Mouse (Mus musculus) midbrain, postnatal 0 days (tissue): ENCODE results near the gene D17Wsu92e. TPM values are rescaled to one million over a fixed set of nuclear protein-coding genes. Genes with fewer than 3 reads are reported as not detected.
A peak's percentile ranks its signal among the peaks of the same experiment; 100 is the strongest.

Experiments
- ATAC-seq: fragments of 200-750 bp; cut with Nextera tagmentation; 2 replicates; pipeline ENCODE4 v1.8.0; 2017; ENCODE audit warnings: moderate number of reproducible peaks, mild to moderate bottlenecking, moderate TSS enrichment, moderate library complexity; ENCODE audit not compliant: low FRiP score
- DNase-seq: peaks from one replicate; pipeline ENCODE4 v3.0.0-alpha.2; 2015; ENCODE audit warnings: low spot score
- H3K27ac ChIP-seq: fragments of 300-500 bp; sonication (generic); 2 replicates; pipeline ENCODE4 v1.5.1; 2014; ENCODE audit warnings: low read depth, mild to moderate bottlenecking, low read length, mixed read lengths
- H3K27me3 ChIP-seq: fragments of 300-500 bp; sonication (generic); 2 replicates; pipeline ENCODE4 v1.6.1; 2014; ENCODE audit warnings: low read length, control low read depth, mixed read lengths; ENCODE audit not compliant: insufficient read depth
- H3K36me3 ChIP-seq: fragments of 300-500 bp; sonication (generic); 2 replicates; pipeline ENCODE4 v1.6.1; 2014; ENCODE audit warnings: low read length, control low read depth, mixed read lengths; ENCODE audit not compliant: insufficient read depth
- H3K4me1 ChIP-seq: fragments of 300-500 bp; sonication (generic); 2 replicates; pipeline ENCODE4 v1.6.1; 2014; ENCODE audit warnings: mild to moderate bottlenecking, control low read depth, antibody characterized with exemption, low read length, mixed read lengths; ENCODE audit not compliant: insufficient read depth
- H3K4me2 ChIP-seq: fragments of 300-500 bp; sonication (generic); 2 replicates; pipeline ENCODE4 v1.6.1; 2014; ENCODE audit warnings: low read depth, mild to moderate bottlenecking, low read length, mixed read lengths; ENCODE audit not compliant: poor library complexity, severe bottlenecking
- H3K4me3 ChIP-seq: fragments of 300-500 bp; sonication (generic); 2 replicates; pipeline ENCODE4 v1.5.1; 2014; ENCODE audit warnings: low read depth, mild to moderate bottlenecking, low read length, moderate library complexity
- H3K9ac ChIP-seq: fragments of 300-500 bp; sonication (generic); replicated peaks from 2 replicates; pipeline ENCODE4 v1.6.1; 2014; ENCODE audit warnings: mild to moderate bottlenecking, low read length, moderate library complexity, mixed read lengths; ENCODE audit not compliant: poor library complexity, severe bottlenecking
- H3K9me3 ChIP-seq: fragments of 300-500 bp; sonication (generic); 2 replicates; pipeline ENCODE4 v1.6.1; 2016; ENCODE audit warnings: low read length, control low read depth
- CTCF ChIP-seq: IDR thresholded peaks from 2 replicates; pipeline ENCODE4 v1.5.1; 2016; ENCODE audit warnings: antibody characterized with exemption, mild to moderate bottlenecking
- WGBS: fragments of 180-500 bp; shearing (Covaris S2); extraction: QIAGEN DNeasy Blood & Tissue Kit; methylation state at CpG from one replicate; pipeline ENCODE4 v1.1.7; 2014; 5-methylcytosine and 5-hydroxymethylcytosine counted together
- polyA plus RNA-seq: library from polyadenylated mRNA; unstranded; fragments of >200 nt; fragmentation: Nextera tagmentation; extraction: Ambion mirVana; gene quantifications from 2 replicates; pipeline ENCODE4 v1.2.1, GENCODE M21; 2015
- total RNA-seq: library from RNA; depleted of rRNA; stranded (reverse); fragments of >200 nt; gene quantifications from 2 replicates; pipeline ENCODE4 v1.2.3, GENCODE M21; 2014; rRNA removed

Gene D17Wsu92e
- total RNA-seq: 72.8 and 73.8 TPM in 2 replicates
- polyA plus RNA-seq: 8.3 and 8.7 TPM in 2 replicates

DNA sequence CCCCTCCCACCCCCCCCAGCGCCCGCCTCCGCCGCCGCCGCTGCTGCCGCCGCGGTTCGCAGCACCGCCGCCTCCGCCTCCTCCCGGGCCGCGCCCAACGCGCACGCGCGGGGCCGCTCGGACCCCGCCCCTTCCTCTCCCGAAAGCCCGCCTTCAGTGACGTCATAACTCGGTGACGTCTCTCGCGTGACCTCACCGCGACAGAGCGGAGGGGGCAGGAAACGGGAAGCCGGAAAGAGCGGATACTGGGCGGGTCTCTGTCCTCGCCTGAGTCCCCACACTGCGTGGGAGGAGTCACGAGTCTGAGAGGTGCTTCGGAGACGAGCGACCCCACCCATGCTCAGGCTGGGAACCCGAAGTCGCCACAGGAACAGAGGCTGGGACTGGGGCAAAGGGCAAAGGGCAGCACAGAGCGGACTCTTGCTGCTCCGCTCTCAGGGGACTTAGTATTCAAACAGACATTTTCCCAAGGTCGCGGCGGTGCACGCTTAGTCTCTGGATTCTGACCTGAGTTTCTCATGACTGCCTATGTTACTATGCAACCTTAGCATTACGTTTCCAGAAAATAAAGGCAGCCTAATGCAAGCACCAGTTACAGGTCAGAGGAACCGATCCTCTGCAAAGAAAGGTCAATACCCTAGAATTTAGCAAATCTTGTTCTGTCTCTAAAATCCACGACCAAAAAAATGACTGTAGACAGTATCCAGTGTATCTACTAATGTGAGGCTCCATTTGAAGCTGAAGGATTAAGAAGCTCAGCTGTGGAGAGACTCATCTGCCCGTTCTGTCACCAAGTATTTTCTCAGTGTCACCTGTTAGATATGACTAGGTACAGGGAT is at the start of gene D17Wsu92e:
D17Wsu92e (minus strand) TSS at position 81 of the 839 bp plus-strand sequence.
- 3% methylated on average over 28 of the region's 56 CpGs for WGBS

GRCm38 (mm10) chr17:27866737-27867136 is 46.3 kb upstream of the D17Wsu92e start:
- no peak overlapping the region for H3K4me3 ChIP-seq
- H3K27ac ChIP-seq: no peak overlapping the region
- no peak overlapping the region for H3K4me2 ChIP-seq
- 94% methylated on average over 4 of the region's 4 CpGs for WGBS
- no peak for DNase-seq
- H3K27me3 ChIP-seq: no peaks in the 10 kb centered on the region
- TF ChIP-seq CTCF: no peak
- no peak overlapping the region for H3K9ac ChIP-seq
- H3K36me3 ChIP-seq: no peaks in the 10 kb centered on the region
- no peak for ATAC-seq
- H3K9me3 ChIP-seq: no peaks in the 10 kb centered on the region
- H3K4me1 ChIP-seq: no peaks in the 10 kb centered on the region

More for the DNA sequence above, at the start of gene D17Wsu92e:
- H3K4me3 ChIP-seq: peak within 1 kb of the TSS; percentile 98
- no peaks in the 10 kb centered on the region for H3K27me3 ChIP-seq
- no peak for TF ChIP-seq CTCF
- no peaks in the 10 kb centered on the region for H3K36me3 ChIP-seq
- DNase-seq (peak; percentile 98), ATAC-seq (peak; percentile 97)
- H3K4me2 ChIP-seq: peak within 1 kb of the TSS; percentile 89
- H3K9me3 ChIP-seq: no peaks in the 10 kb centered on the region
- peak within 1 kb of the TSS; percentile 76 for H3K27ac ChIP-seq
- H3K4me1 ChIP-seq: peaks cover 17% of the 10 kb centered on the region
- peak within 1 kb of the TSS; percentile 83 for H3K9ac ChIP-seq

DNA sequence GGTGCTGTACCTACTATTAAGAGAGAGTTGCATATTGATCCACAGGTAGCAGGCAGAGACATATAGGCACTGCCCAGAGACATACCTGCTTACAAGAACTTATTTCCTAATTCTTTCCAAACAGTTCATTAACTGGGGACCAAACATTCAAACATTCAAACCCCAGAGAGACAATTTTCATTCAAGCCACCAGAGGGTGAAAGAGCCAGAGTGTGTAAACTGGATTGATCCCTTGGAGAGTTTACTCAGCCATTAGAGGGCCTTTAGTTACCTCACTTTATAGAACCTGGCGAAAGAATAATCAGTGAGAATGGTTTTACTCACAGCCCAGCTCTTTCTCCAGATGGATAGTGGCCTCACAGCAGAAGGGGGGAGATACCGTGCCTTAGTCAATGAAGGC is 45.0 kb upstream of the D17Wsu92e start:
- no peaks in the 10 kb centered on the region for H3K9me3 ChIP-seq
- WGBS: 80% methylated on average over 2 of the region's 2 CpGs
- peak; percentile 54 for TF ChIP-seq CTCF
- no peaks in the 10 kb centered on the region for H3K27me3 ChIP-seq
- H3K9ac ChIP-seq: no peak overlapping the region
- H3K4me1 ChIP-seq: no peaks in the 10 kb centered on the region
- no peak overlapping the region for H3K4me2 ChIP-seq
- DNase-seq: no peak
- no peaks in the 10 kb centered on the region for H3K36me3 ChIP-seq
- no peak for ATAC-seq
- no peak overlapping the region for H3K27ac ChIP-seq
- H3K4me3 ChIP-seq: no peak overlapping the region

DNA sequence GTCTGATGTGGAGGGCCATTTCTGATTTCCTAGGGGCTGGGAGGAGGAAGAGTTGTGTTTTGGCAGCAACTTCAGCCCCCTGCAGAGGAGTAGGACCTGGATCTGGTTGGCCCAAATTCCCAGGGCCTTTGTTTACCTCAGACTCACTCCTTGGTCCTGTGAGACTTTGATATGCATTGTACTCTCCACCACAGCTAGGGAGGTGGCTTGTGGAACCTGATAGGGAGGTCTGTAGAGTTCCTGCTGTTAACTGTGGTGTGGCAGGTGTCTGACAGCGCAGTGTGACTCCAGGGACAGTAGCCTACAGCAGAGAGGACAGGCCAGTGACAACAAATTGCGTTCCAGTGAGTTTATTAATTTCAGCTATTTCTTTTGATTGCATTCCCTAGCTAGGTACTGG is 38.7 kb upstream of the D17Wsu92e start:
- no peak overlapping the region for H3K27ac ChIP-seq
- no peak for TF ChIP-seq CTCF
- no peaks in the 10 kb centered on the region for H3K9me3 ChIP-seq
- ATAC-seq (no peak), DNase-seq (no peak)
- no peak overlapping the region for H3K4me2 ChIP-seq
- H3K4me3 ChIP-seq: no peak overlapping the region
- peaks cover 15% of the 10 kb centered on the region for H3K4me1 ChIP-seq
- H3K9ac ChIP-seq: 0 out of 2 replicates have a peak overlapping the region, but pooled peaks have one; percentile 8
- no peaks in the 10 kb centered on the region; the same call in 1 of the 2 replicates for H3K36me3 ChIP-seq
- 49% methylated on average over 2 of the region's 2 CpGs for WGBS
- no peaks in the 10 kb centered on the region for H3K27me3 ChIP-seq

- no peaks in the 10 kb centered on the region for H3K27me3 ChIP-seq
- ATAC-seq (no peak), DNase-seq (no peak)
- no peaks in the 10 kb centered on the region for H3K9me3 ChIP-seq
- 0 out of 2 replicates have a peak overlapping the region, but pooled peaks have one; percentile 86 for H3K27ac ChIP-seq
- TF ChIP-seq CTCF: no peak
- H3K9ac ChIP-seq: peak overlapping the region; percentile 83
- no peaks in the 10 kb centered on the region; the same call in 1 of the 2 replicates for H3K36me3 ChIP-seq
- 58% methylated on average over 11 of the region's 11 CpGs for WGBS
- peak overlapping the region; percentile 71 for H3K4me2 ChIP-seq
- H3K4me1 ChIP-seq: peaks cover 15% of the 10 kb centered on the region
- peak overlapping the region; percentile 80 for H3K4me3 ChIP-seq
These were observed 37.4 kb upstream of the D17Wsu92e start for GRCm38 (mm10) chr17:27857649-27858475.
